Mouse (Mus musculus): ENCODE measurements around the gene Cdh4.

The Cdh4 gene

GRCm38 (mm10) chr2:179857086-179857485 lies 414.9 kb downstream of the Cdh4 start:
- peak; percentile 13; the same call in 1 of the 2 replicates for ATAC-seq (ENCODE audit: low TSS enrichment)

- ATAC-seq (ENCODE audit: low TSS enrichment) = no peak
Observed at GRCm38 (mm10) chr2:179862676-179863075, 420.4 kb downstream of the Cdh4 start.

GRCm38 (mm10) chr2:179863266-179863665 lies 421.0 kb downstream of the Cdh4 start:
- ATAC-seq (ENCODE audit: low TSS enrichment) = peak; percentile 62; the same call in 1 of the 2 replicates

- ATAC-seq (ENCODE audit: low TSS enrichment) = no peak
Observed at GRCm38 (mm10) chr2:179865097-179865496, 422.9 kb downstream of the Cdh4 start.

GRCm38 (mm10) chr2:179867669-179868068 lies 425.4 kb downstream of the Cdh4 start:
- no peak for ATAC-seq (ENCODE audit: low TSS enrichment)

GRCm38 (mm10) chr2:179869871-179870270 lies 427.6 kb downstream of the Cdh4 start:
- peak; percentile 87 for ATAC-seq (ENCODE audit: low TSS enrichment)

GRCm38 (mm10) chr2:179872724-179873123 lies 430.5 kb downstream of the Cdh4 start:
- peak; percentile 53; the same call in 1 of the 2 replicates for ATAC-seq (ENCODE audit: low TSS enrichment)

GRCm38 (mm10) chr2:179873315-179873714 lies 431.1 kb downstream of the Cdh4 start:
- no peak for ATAC-seq (ENCODE audit: low TSS enrichment)

- ATAC-seq (ENCODE audit: low TSS enrichment) = peak; percentile 77
Observed at GRCm38 (mm10) chr2:179875147-179875546, 432.9 kb downstream of the Cdh4 start.

- ATAC-seq (ENCODE audit: low TSS enrichment) = peak; percentile 51
Observed at GRCm38 (mm10) chr2:179877551-179878215, 435.5 kb downstream of the Cdh4 start.

GRCm38 (mm10) chr2:179884561-179884960 lies 442.3 kb downstream of the Cdh4 start:
- no peak for ATAC-seq (ENCODE audit: low TSS enrichment)

GRCm38 (mm10) chr2:179891048-179891447 lies 448.8 kb downstream of the Cdh4 start:
- ATAC-seq (ENCODE audit: low TSS enrichment) = no peak

GRCm38 (mm10) chr2:179896949-179897348 lies 454.7 kb downstream of the Cdh4 start:
- ATAC-seq (ENCODE audit: low TSS enrichment) = no peak

GRCm38 (mm10) chr2:179912911-179913310 lies 470.7 kb downstream of the Cdh4 start:
- no peak for ATAC-seq (ENCODE audit: low TSS enrichment)

GRCm38 (mm10) chr2:179913349-179913748 lies 471.1 kb downstream of the Cdh4 start:
- ATAC-seq (ENCODE audit: low TSS enrichment) = no peak

GRCm38 (mm10) chr2:179914246-179914645 lies 472.0 kb downstream of the Cdh4 start:
- no peak for ATAC-seq (ENCODE audit: low TSS enrichment)

GRCm38 (mm10) chr2:179916877-179917673 lies 474.8 kb downstream of the Cdh4 start:
- peak; percentile 85 for ATAC-seq (ENCODE audit: low TSS enrichment)

GRCm38 (mm10) chr2:179920042-179920441 lies 477.8 kb downstream of the Cdh4 start:
- ATAC-seq (ENCODE audit: low TSS enrichment) = no peak

GRCm38 (mm10) chr2:179921021-179921653 lies 478.9 kb downstream of the Cdh4 start:
- no peak for ATAC-seq (ENCODE audit: low TSS enrichment)

GRCm38 (mm10) chr2:179924038-179924437 lies 481.8 kb downstream of the Cdh4 start:
- peak; percentile 87 for ATAC-seq (ENCODE audit: low TSS enrichment)

- no peak for ATAC-seq (ENCODE audit: low TSS enrichment)
Observed at GRCm38 (mm10) chr2:179929166-179929565, 486.9 kb downstream of the Cdh4 start.

- ATAC-seq (ENCODE audit: low TSS enrichment) = no peak
Observed at GRCm38 (mm10) chr2:179931741-179932140, 489.5 kb downstream of the Cdh4 start.

GRCm38 (mm10) chr2:179934165-179934564 lies 491.9 kb downstream of the Cdh4 start:
- no peak for ATAC-seq (ENCODE audit: low TSS enrichment)
